Mouse (Mus musculus): ENCODE measurements around the gene Kif22. TPM values are rescaled to one million over a fixed set of nuclear protein-coding genes. Genes with fewer than 3 reads are reported as not detected.
A peak's percentile ranks its signal among the peaks of the same experiment; 100 is the strongest.

The Kif22 gene
- polyA plus RNA-seq, 2 experiments from 2014 or later: 38.7 to 48.2 TPM

- no peak for ATAC-seq
Observed at GRCm38 (mm10) chr7:126983113-126983512, 59.2 kb downstream of the Kif22 start.

GRCm38 (mm10) chr7:126982054-126982453 is 60.2 kb downstream of the Kif22 start:
- ATAC-seq: no peak

- ATAC-seq: no peak
Observed at GRCm38 (mm10) chr7:126981601-126982000, 60.7 kb downstream of the Kif22 start.

GRCm38 (mm10) chr7:126978841-126979240 is 63.4 kb downstream of the Kif22 start:
- ATAC-seq: peak; percentile 23

Other genes starting within 250 kb of the Kif22 start
- gene Ppp4c, start 250.0 kb downstream of the Kif22 start, polyA plus RNA-seq (2017; shearing (Covaris generic)): 100 to 1,000 TPM; 133 to 149 TPM
- not detected for gene Fam57b, start 244.8 kb downstream of the Kif22 start, polyA plus RNA-seq (2017; shearing (Covaris generic))
- gene 4930451I11Rik, start 210.8 kb downstream of the Kif22 start, polyA plus RNA-seq (2017; shearing (Covaris generic)): not detected
- not detected for gene Doc2a, start 195.1 kb downstream of the Kif22 start, polyA plus RNA-seq (2017; shearing (Covaris generic))
- gene Hirip3, start 180.5 kb downstream of the Kif22 start, polyA plus RNA-seq (2017; shearing (Covaris generic)): 10 to 100 TPM; 10.5 to 18.4 TPM
- gene Ino80e, start 180.1 kb downstream of the Kif22 start, polyA plus RNA-seq (2017; shearing (Covaris generic)): 10 to 100 TPM; 54.8 to 82.2 TPM
- gene Taok2, start 157.8 kb downstream of the Kif22 start, polyA plus RNA-seq (2017; shearing (Covaris generic)): 10 to 100 TPM; 16.8 to 19.5 TPM
- gene Tmem219, start 119.6 kb downstream of the Kif22 start, polyA plus RNA-seq (2017; shearing (Covaris generic)): 10 to 100 TPM; 43.7 to 56.1 TPM
- 1 to 10 TPM; 7.7 to 8.4 TPM for gene Kctd13, start 113.6 kb downstream of the Kif22 start, polyA plus RNA-seq (2017; shearing (Covaris generic))
- gene Asphd1, start 92.9 kb downstream of the Kif22 start, polyA plus RNA-seq (2017; shearing (Covaris generic)): under 1 TPM in 1 of 2 experiments, not detected in 1; 0.46 TPM
- gene Sez6l2, start 91.9 kb downstream of the Kif22 start, polyA plus RNA-seq (2017; shearing (Covaris generic)): under 1 TPM; 0.17 to 0.58 TPM
- gene Cdipt, start 66.6 kb downstream of the Kif22 start, polyA plus RNA-seq (2017; shearing (Covaris generic)): 100 to 1,000 TPM; 119 to 136 TPM
- 1 to 10 TPM in 1 of 2 experiments, under 1 TPM in 1; 0.37 to 1.5 TPM for gene Cdiptos, start 66.4 kb downstream of the Kif22 start, polyA plus RNA-seq (2017; shearing (Covaris generic))
- gene Mvp, start 27.9 kb downstream of the Kif22 start, polyA plus RNA-seq (2017; shearing (Covaris generic)): 10 to 100 TPM; 12.5 to 18.3 TPM
- not detected for gene Pagr1b, start 26.0 kb downstream of the Kif22 start, polyA plus RNA-seq (2017; shearing (Covaris generic))
- gene Pagr1a, start 25.1 kb downstream of the Kif22 start, polyA plus RNA-seq (2017; shearing (Covaris generic)): 10 to 100 TPM; 39.6 to 56.7 TPM
- gene Gm42742, start 21.4 kb downstream of the Kif22 start, polyA plus RNA-seq (2017; shearing (Covaris generic)): 10 to 100 TPM; 26.4 to 31.8 TPM
- 1 to 10 TPM in 1 of 2 experiments, not detected in 1; 2.1 TPM for gene Prrt2, start 21.3 kb downstream of the Kif22 start, polyA plus RNA-seq (2017; shearing (Covaris generic))
- gene Maz, start 15.4 kb downstream of the Kif22 start, polyA plus RNA-seq (2017; shearing (Covaris generic)): 10 to 100 TPM; 19.0 to 19.1 TPM
- gene Zg16, start 44.9 kb upstream of the Kif22 start, polyA plus RNA-seq (2017; shearing (Covaris generic)): not detected
- gene AI467606, start 48.9 kb upstream of the Kif22 start, polyA plus RNA-seq (2017; shearing (Covaris generic)): 100 to 1,000 TPM; 258 to 336 TPM
- gene Qprt, start 79.8 kb upstream of the Kif22 start, polyA plus RNA-seq (2017; shearing (Covaris generic)): 10 to 100 TPM in 1 of 2 experiments, 1 to 10 TPM in 1; 9.2 to 11.7 TPM
- gene Spn, start 95.4 kb upstream of the Kif22 start, polyA plus RNA-seq (2017; shearing (Covaris generic)): 100 to 1,000 TPM; 157 to 159 TPM
- gene Cd2bp2, start 153.6 kb upstream of the Kif22 start, polyA plus RNA-seq (2017; shearing (Covaris generic)): 10 to 100 TPM; 38.9 to 50.5 TPM
- gene Tbc1d10b, start 166.0 kb upstream of the Kif22 start, polyA plus RNA-seq (2017; shearing (Covaris generic)): 10 to 100 TPM; 13.6 to 18.9 TPM
- gene Mylpf, start 166.4 kb upstream of the Kif22 start, polyA plus RNA-seq (2017; shearing (Covaris generic)): 10 to 100 TPM; 26.7 to 30.7 TPM
- 1 to 10 TPM; 4.1 to 8.0 TPM for gene Zfp553, start 190.6 kb upstream of the Kif22 start, polyA plus RNA-seq (2017; shearing (Covaris generic))
- 100 to 1,000 TPM; 811 to 836 TPM for gene Sept1, start 190.7 kb upstream of the Kif22 start, polyA plus RNA-seq (2017; shearing (Covaris generic))
- gene Zfp771, start 201.8 kb upstream of the Kif22 start, polyA plus RNA-seq (2017; shearing (Covaris generic)): 1 to 10 TPM in 1 of 2 experiments, under 1 TPM in 1; 0.29 to 1.1 TPM
- 10 to 100 TPM; 48.1 to 69.5 TPM for gene Dctpp1, start 218.2 kb upstream of the Kif22 start, polyA plus RNA-seq (2017; shearing (Covaris generic))
- gene Sephs2, start 231.6 kb upstream of the Kif22 start, polyA plus RNA-seq (2017; shearing (Covaris generic)): 10 to 100 TPM; 29.9 to 31.3 TPM